Mouse (Mus musculus): ENCODE measurements around the gene Olfr720.

The Olfr720 gene

GRCm38 (mm10) chr14:14186738-14187137 lies at the start of gene Olfr720:
Gene Olfr720 (minus strand): TSS chr14:14186838.
- DNase-seq (ENCODE audit: low spot score in 2 of 2), result no peak
